Mouse (Mus musculus) lung, postnatal 4 days (tissue): ENCODE data around the gene Ptprm.

Experiments used
- DNase-seq, 2 experiments: peaks; one replicate each; pipeline ENCODE4 v3.0.0; 2021

Gene Ptprm

DNA sequence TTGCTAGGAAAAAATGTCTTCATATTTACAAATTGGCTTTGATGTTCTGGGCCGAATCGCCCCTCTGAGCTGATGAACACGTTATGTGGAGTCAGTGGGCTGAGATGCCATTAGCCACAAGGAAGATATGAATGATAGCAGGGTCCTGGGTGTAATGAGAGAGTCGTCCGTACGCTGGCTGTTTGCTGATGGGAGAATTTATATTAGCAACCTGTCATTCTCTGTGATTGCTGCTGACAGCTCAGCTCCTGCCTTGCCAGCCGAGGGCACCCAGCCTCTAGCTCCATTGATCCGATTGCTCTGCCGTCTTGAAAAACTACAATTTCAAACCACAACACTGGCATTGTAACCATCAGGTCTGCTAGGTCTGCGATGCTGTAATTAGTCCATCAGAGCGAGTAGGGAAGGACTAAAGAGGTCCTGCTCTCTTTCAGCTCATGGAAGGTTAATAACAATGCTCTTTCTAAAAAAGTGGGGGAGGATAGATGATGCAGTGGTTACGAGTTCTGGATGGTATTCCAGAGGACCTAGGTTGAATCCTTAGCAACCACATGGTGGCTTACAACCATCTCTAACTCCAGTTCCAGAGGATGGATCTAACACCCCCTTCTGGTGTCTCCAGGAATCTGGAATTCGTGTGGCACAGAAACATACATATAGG, 734.1 kb downstream of the Ptprm start:
- no peak for DNase-seq

DNA sequence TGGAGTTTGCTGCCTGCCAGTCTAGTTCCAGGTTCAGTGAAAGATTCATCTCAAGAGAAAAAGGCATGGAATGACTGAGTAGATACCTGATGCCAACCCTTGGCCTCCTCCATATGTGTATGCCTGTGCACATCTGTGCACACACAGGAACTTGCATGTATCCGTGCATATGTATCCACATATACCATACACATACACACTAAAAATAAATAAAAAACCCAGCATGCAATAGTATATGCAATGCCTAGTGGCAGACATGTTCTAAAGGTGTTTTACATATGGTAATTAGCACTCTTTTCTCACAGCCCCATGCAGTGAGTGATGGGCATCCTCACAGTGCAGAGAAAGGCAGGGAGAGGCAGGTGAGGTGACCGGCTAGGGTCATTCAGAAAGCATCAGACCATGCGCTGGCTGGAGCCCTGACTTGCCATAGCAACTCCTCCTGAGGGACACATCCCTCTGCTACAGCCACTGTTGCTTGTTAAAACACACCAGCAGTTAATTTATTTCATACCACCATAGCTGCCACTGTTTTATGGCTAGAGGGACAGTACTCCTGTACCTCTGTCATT, 734.9 kb downstream of the Ptprm start:
- no peak for DNase-seq
